Mouse (Mus musculus) CH12.LX (cell line): ENCODE measurements around the gene Tnfsf12. TPM values are rescaled to one million over a fixed set of nuclear protein-coding genes. Genes with fewer than 3 reads are reported as not detected.

ENCODE experiments used
- DNase-seq: peaks from one replicate; pipeline ENCODE4 v3.0.0-alpha.2; 2013; ENCODE audit errors: extremely low read depth
- H3K27ac ChIP-seq: 2 replicates; pipeline ENCODE4 v1.5.1; 2012; ENCODE audit warnings: low read depth, mild to moderate bottlenecking, control low read depth, moderate library complexity; ENCODE audit not compliant: insufficient read depth
- H3K27me3 ChIP-seq: replicated peaks from 2 replicates; pipeline ENCODE3; 2012; ENCODE audit warnings: inconsistent platforms
- H3K36me3 ChIP-seq, 2 experiments: replicated peaks in 1 of 2; 2 replicates each; pipeline versions ENCODE3 to v1.6.1; 2012; ENCODE audit warnings: inconsistent platforms in 1 of 2, low read length in 1 of 2, mild to moderate bottlenecking in 1 of 2, mixed read lengths in 1 of 2, moderate library complexity in 1 of 2; ENCODE audit not compliant: control insufficient read depth in 1 of 2, insufficient read depth in 1 of 2
- H3K4me1 ChIP-seq, 2 experiments: 2 replicates each; pipeline ENCODE4 v1.6.1; 2012; ENCODE audit warnings: inconsistent platforms in 1 of 2, moderate library complexity in 1 of 2; ENCODE audit not compliant: insufficient read depth in 2 of 2, control insufficient read depth in 1 of 2
- H3K4me2 ChIP-seq: 2 replicates; pipeline ENCODE4 v1.6.1; 2012; ENCODE audit warnings: low read depth, mild to moderate bottlenecking, control low read depth; ENCODE audit not compliant: poor library complexity, insufficient read depth, severe bottlenecking
- H3K4me3 ChIP-seq, 3 experiments: fragments of 150-350 bp in 1 of 3; sonication (generic) in 1 of 3; replicated peaks in 1 of 3; 2 replicates each; pipeline versions ENCODE3 to v1.5.1; 2011 to 2012; ENCODE audit warnings: low read depth in 2 of 3, low read length in 2 of 3, mild to moderate bottlenecking in 2 of 3, moderate library complexity in 2 of 3, control low read depth in 1 of 3, improper control_type of control experiment in 1 of 3, inconsistent platforms in 1 of 3, mixed read lengths in 1 of 3; ENCODE audit not compliant: poor library complexity in 1 of 3
- H3K79me2 ChIP-seq: replicated peaks from 2 replicates; pipeline ENCODE4 v1.6.1; 2012; ENCODE audit warnings: mild to moderate bottlenecking, moderate library complexity; ENCODE audit not compliant: control insufficient read depth, poor library complexity, insufficient read depth, severe bottlenecking; ENCODE audit errors: extremely low read depth
- H3K9ac ChIP-seq: 2 replicates; pipeline ENCODE4 v1.6.1; 2012; ENCODE audit warnings: low read depth, mild to moderate bottlenecking, control low read depth, moderate library complexity; ENCODE audit not compliant: insufficient read depth
- H3K9me3 ChIP-seq: replicated peaks from 2 replicates; pipeline ENCODE3; 2012; ENCODE audit warnings: low read length, inconsistent platforms, mixed read lengths
- BHLHE40 ChIP-seq: IDR thresholded peaks from 2 replicates; pipeline ENCODE4 v1.6.1; 2011; ENCODE audit warnings: mild to moderate bottlenecking, low read depth, low read length, improper control_type of control experiment
- CHD1 ChIP-seq: IDR thresholded peaks from 2 replicates; pipeline ENCODE4 v1.6.1; 2012; ENCODE audit warnings: low read depth, low read length, improper control_type of control experiment, inconsistent platforms
- CHD2 ChIP-seq: IDR thresholded peaks from 2 replicates; pipeline ENCODE4 v1.6.1; 2011; ENCODE audit warnings: low read length, improper control_type of control experiment
- CTCF ChIP-seq, 2 experiments: IDR thresholded peaks in 1 of 2; conservative IDR thresholded peaks in 1 of 2; 2 replicates each; pipeline ENCODE4 v1.5.1; 2011 to 2012; ENCODE audit warnings: low read depth in 2 of 2, low read length in 2 of 2, improper control_type of control experiment in 1 of 2, inconsistent platforms in 1 of 2, mild to moderate bottlenecking in 1 of 2, moderate library complexity in 1 of 2
- E2F4 ChIP-seq: IDR thresholded peaks from 2 replicates; pipeline ENCODE4 v1.6.1; 2011; ENCODE audit warnings: low read depth, low read length, improper control_type of control experiment; ENCODE audit not compliant: insufficient replicate concordance
- ELF1 ChIP-seq: IDR thresholded peaks from 2 replicates; pipeline ENCODE4 v1.6.1; 2014; ENCODE audit warnings: low read depth, mild to moderate bottlenecking, inconsistent platforms, low read length, improper control_type of control experiment
- ETS1 ChIP-seq: conservative IDR thresholded peaks from 2 replicates; pipeline ENCODE4 v1.6.1; 2012; ENCODE audit warnings: low read depth, mild to moderate bottlenecking, inconsistent platforms, low read length, improper control_type of control experiment, moderate library complexity
- GABPA ChIP-seq: IDR thresholded peaks from 2 replicates; pipeline ENCODE4 v1.6.1; 2012; ENCODE audit warnings: low read depth, low read length, improper control_type of control experiment, inconsistent platforms; ENCODE audit not compliant: insufficient replicate concordance
- HCFC1 ChIP-seq: IDR thresholded peaks from 2 replicates; pipeline ENCODE4 v1.6.1; 2012; ENCODE audit warnings: low read depth, mild to moderate bottlenecking, inconsistent platforms, low read length, improper control_type of control experiment
- IRF4 ChIP-seq: IDR thresholded peaks from 2 replicates; pipeline ENCODE4 v1.6.1; 2014; ENCODE audit warnings: low read depth, mild to moderate bottlenecking, inconsistent platforms, low read length, improper control_type of control experiment
- JUN ChIP-seq: IDR thresholded peaks from 2 replicates; pipeline ENCODE4 v1.6.1; 2011; ENCODE audit warnings: low read depth, mild to moderate bottlenecking, low read length, improper control_type of control experiment, moderate library complexity; ENCODE audit not compliant: insufficient read depth
- JUND ChIP-seq: conservative IDR thresholded peaks from 2 replicates; pipeline ENCODE4 v1.6.1; 2011; ENCODE audit warnings: low read depth, low read length, improper control_type of control experiment
- KAT2A ChIP-seq: IDR thresholded peaks from 2 replicates; pipeline ENCODE4 v1.6.1; 2012; ENCODE audit warnings: low read length, improper control_type of control experiment, inconsistent platforms; ENCODE audit not compliant: insufficient replicate concordance
- MAFK ChIP-seq: IDR thresholded peaks from 2 replicates; pipeline ENCODE4 v1.6.1; 2011; ENCODE audit warnings: low read length, improper control_type of control experiment; ENCODE audit not compliant: insufficient replicate concordance
- MAX ChIP-seq: IDR thresholded peaks from 2 replicates; pipeline ENCODE4 v1.6.1; 2011; ENCODE audit warnings: low read length, improper control_type of control experiment
- MAZ ChIP-seq: IDR thresholded peaks from 2 replicates; pipeline ENCODE4 v1.6.1; 2012; ENCODE audit warnings: low read depth, mild to moderate bottlenecking, inconsistent platforms, low read length, improper control_type of control experiment, moderate library complexity
- MEF2A ChIP-seq: IDR thresholded peaks from 2 replicates; pipeline ENCODE4 v1.6.1; 2014; ENCODE audit warnings: low read depth, mild to moderate bottlenecking, inconsistent platforms, low read length, improper control_type of control experiment, borderline replicate concordance
- MXI1 ChIP-seq: IDR thresholded peaks from 2 replicates; pipeline ENCODE4 v1.6.1; 2011; ENCODE audit warnings: mild to moderate bottlenecking, low read depth, low read length, improper control_type of control experiment
- MYC ChIP-seq: IDR thresholded peaks from 2 replicates; pipeline ENCODE4 v1.6.1; 2011; ENCODE audit warnings: low read depth, mild to moderate bottlenecking, improper control_type of control experiment, low read length
- NELFE ChIP-seq: IDR thresholded peaks from 2 replicates; pipeline ENCODE4 v1.6.1; 2011; ENCODE audit warnings: low read depth, low read length, improper control_type of control experiment
- NRF1 ChIP-seq: IDR thresholded peaks from 2 replicates; pipeline ENCODE4 v1.6.1; 2014; ENCODE audit warnings: low read depth, mild to moderate bottlenecking, inconsistent platforms, low read length, improper control_type of control experiment, moderate library complexity
- PAX5 ChIP-seq: IDR thresholded peaks from 2 replicates; pipeline ENCODE4 v1.6.1; 2012; ENCODE audit warnings: low read length, inconsistent platforms, mixed read lengths
- POLR2A ChIP-seq: IDR thresholded peaks from 2 replicates; pipeline ENCODE4 v1.6.1; 2011; ENCODE audit warnings: low read depth, mild to moderate bottlenecking, improper control_type of control experiment, low read length
- POLR2AphosphoS2 ChIP-seq: IDR thresholded peaks from 2 replicates; pipeline ENCODE4 v1.6.1; 2011; ENCODE audit warnings: low read depth, low read length, improper control_type of control experiment
- RAD21 ChIP-seq: IDR thresholded peaks from 2 replicates; pipeline ENCODE4 v1.6.1; 2011; ENCODE audit warnings: low read depth, mild to moderate bottlenecking, low read length, improper control_type of control experiment, moderate library complexity
- RCOR1 ChIP-seq: conservative IDR thresholded peaks from 2 replicates; pipeline ENCODE4 v1.6.1; 2012; ENCODE audit warnings: low read depth, mild to moderate bottlenecking, inconsistent platforms, low read length, improper control_type of control experiment
- SIN3A ChIP-seq: IDR thresholded peaks from 2 replicates; pipeline ENCODE4 v1.6.1; 2012; ENCODE audit warnings: low read length, improper control_type of control experiment, inconsistent platforms
- SMC3 ChIP-seq: IDR thresholded peaks from 2 replicates; pipeline ENCODE4 v1.6.1; 2011; ENCODE audit warnings: low read depth, low read length, improper control_type of control experiment
- TBP ChIP-seq: conservative IDR thresholded peaks from 2 replicates; pipeline ENCODE4 v1.6.1; 2011; ENCODE audit warnings: low read depth, low read length, improper control_type of control experiment
- TCF12 ChIP-seq: IDR thresholded peaks from 2 replicates; pipeline ENCODE4 v1.6.1; 2014; ENCODE audit warnings: low read depth, mild to moderate bottlenecking, inconsistent platforms, low read length, improper control_type of control experiment
- UBTF ChIP-seq: IDR thresholded peaks from 2 replicates; pipeline ENCODE4 v1.6.1; 2012; ENCODE audit warnings: low read depth, mild to moderate bottlenecking, inconsistent platforms, low read length, improper control_type of control experiment, moderate library complexity
- USF1 ChIP-seq: IDR thresholded peaks from 2 replicates; pipeline ENCODE4 v1.6.1; 2014; ENCODE audit warnings: low read depth, mild to moderate bottlenecking, inconsistent platforms, low read length, improper control_type of control experiment
- USF2 ChIP-seq: conservative IDR thresholded peaks from 2 replicates; pipeline ENCODE4 v1.6.1; 2011; ENCODE audit warnings: low read depth, low read length, improper control_type of control experiment
- ZC3H11A ChIP-seq: IDR thresholded peaks from 2 replicates; pipeline ENCODE4 v1.6.1; 2012; ENCODE audit warnings: low read depth, mild to moderate bottlenecking, inconsistent platforms, low read length, improper control_type of control experiment
- ZKSCAN1 ChIP-seq: IDR thresholded peaks from 2 replicates; pipeline ENCODE4 v1.6.1; 2012; ENCODE audit warnings: low read depth, inconsistent platforms, low read length, improper control_type of control experiment, borderline replicate concordance
- ZMIZ1 ChIP-seq: IDR thresholded peaks from 2 replicates; pipeline ENCODE4 v1.6.1; 2012; ENCODE audit warnings: low read depth, mild to moderate bottlenecking, inconsistent platforms, low read length, improper control_type of control experiment
- ZNF384 ChIP-seq: IDR thresholded peaks from 2 replicates; pipeline ENCODE4 v1.6.1; 2012; ENCODE audit warnings: low read depth, low read length, improper control_type of control experiment, inconsistent platforms
- dilution Hi-C: fragments of 300-500 bp; cut with MboI; formaldehyde crosslinking; loops from 2 replicates; pipeline ENCODE4 v1.14.3; 2020; ENCODE audit warnings: low sequenced_read_pairs; ENCODE audit not compliant: extremely low pct_unique_long_range_greater_than_20kb, extremely low pct_ligation_motif_present
- in situ Hi-C: fragments of 300-500 bp; cut with MboI; formaldehyde crosslinking; loops from 3 replicates; pipeline ENCODE4 v1.14.3; 2019; ENCODE audit warnings: low sequenced_read_pairs, low pct_ligation_motif_present, low pct_unique_long_range_greater_than_20kb, mixed read lengths
- polyA plus RNA-seq: library from polyadenylated mRNA; unstranded; fragments of >175 nt; gene quantifications from 2 replicates; pipeline ENCODE4 v1.2.1, GENCODE M21; 2012; ENCODE audit warnings: low read depth; ENCODE audit not compliant: insufficient read length
- total RNA-seq, 2 experiments: library from RNA; depleted of rRNA; stranded (reverse); fragments of 300-350 nt in 1 of 2; fragments of >200 nt in 1 of 2; gene quantifications; 2 replicates each; pipeline ENCODE4 v1.2.3; 2012 to 2014

The Tnfsf12 gene
- total and polyA plus RNA-seq, 3 experiments = not detected

DNA sequence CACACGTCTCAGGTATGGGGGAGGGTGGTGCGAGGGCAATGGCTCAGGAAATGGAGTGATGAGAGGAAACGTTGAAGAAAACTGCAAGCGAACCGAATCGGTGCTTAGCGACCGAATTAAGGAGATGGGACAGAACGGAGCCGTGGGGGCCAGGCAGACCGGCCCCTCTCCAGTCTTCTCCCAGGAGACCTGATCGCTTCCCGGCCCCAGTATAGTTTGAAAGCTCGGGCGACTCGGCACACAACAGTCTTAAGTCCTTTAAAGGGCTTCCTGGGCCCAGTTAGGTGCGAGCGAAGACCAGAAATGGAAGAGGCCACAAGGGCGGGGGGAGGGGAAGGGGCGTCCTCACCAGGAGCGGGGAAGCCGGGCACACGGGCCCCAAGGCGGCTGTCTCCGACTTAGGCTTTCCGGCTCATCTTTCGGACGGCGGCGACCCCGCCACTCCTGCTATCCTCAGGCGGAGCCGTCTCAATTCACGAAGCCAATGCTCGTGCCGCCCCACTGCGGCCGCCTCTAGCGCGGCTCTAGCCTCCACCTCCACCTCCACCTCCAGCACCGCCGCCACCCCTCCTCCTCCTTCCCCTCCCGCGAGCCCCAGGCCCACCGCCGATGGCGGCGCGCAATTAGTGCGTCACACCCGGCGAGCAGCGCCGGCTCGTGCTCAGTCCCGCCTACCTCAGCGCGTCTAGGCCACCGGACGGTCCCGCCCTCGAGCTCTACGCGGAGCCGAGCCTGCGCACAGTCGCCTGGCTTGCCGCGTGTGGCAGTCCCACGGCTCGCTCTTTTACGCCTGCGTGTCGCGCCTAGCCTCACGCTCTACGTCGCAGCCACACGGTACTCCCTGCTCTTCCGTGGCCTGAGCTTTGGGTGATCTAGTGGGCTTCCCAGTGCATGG lies 14.1 kb downstream of the Tnfsf12 start, which contains the start of gene Senp3:
Gene Senp3 (minus strand): TSS at position 771 of the 895 bp plus-strand sequence.
- in situ Hi-C loops = loop anchor here (5.0 to 10.0 kb wide), 2 partner anchors 63 to 196 kb away; partner anchors contain the start of gene Tmem95
- DNase-seq = peak; percentile 98
- peaks cover 27 to 35% of the 10 kb centered on the region in 2 experiments for H3K36me3 ChIP-seq
- peak within 1 kb of the TSS; percentile 35; the same call in 1 of the 2 replicates for H3K27ac ChIP-seq
- TF ChIP-seq CTCF (conservative IDR thresholded peaks at IDR 0.05 in 1 of 2, IDR thresholded peaks at IDR 0.05 in 1 of 2; ENCODE audit: low read depth in 2 of 2, low read length in 2 of 2) = no peak
- no peak for TF ChIP-seq ZKSCAN1
- TF ChIP-seq UBTF = peak; percentile 84; the same call in 1 of the 2 replicates
- peak; percentile 71; the same call in 1 of the 2 replicates for TF ChIP-seq E2F4
- TF ChIP-seq GABPA = no peak; the same call in 1 of the 2 replicates
- TF ChIP-seq JUN = no peak
- TF ChIP-seq CHD1 = 0 out of 2 replicates have a peak, but pooled peaks have one; percentile 56
- TF ChIP-seq TCF12 = peak; percentile 88
- TF ChIP-seq MAX = peak; percentile 96
- peak; percentile 65 for TF ChIP-seq IRF4
- peak; percentile 94 for TF ChIP-seq MXI1
- TF ChIP-seq RCOR1 = 0 out of 2 replicates have a peak, but pooled peaks have one; percentile 38
- 0 out of 2 replicates have a peak, but pooled peaks have one; percentile 19 for TF ChIP-seq MAFK
- no peak for TF ChIP-seq ZC3H11A
- peak; percentile 35; the same call in 1 of the 2 replicates for TF ChIP-seq ZNF384
- no peak for TF ChIP-seq JUND
- peak; percentile 79 for TF ChIP-seq MEF2A
- peak; percentile 97 for TF ChIP-seq POLR2A
- TF ChIP-seq HCFC1 = peak; percentile 90
- TF ChIP-seq MAZ = peak; percentile 95
- peak; percentile 92 for TF ChIP-seq MYC
- peak; percentile 88 for TF ChIP-seq BHLHE40
- peak; percentile 50 for TF ChIP-seq USF1
- peak; percentile 94 for TF ChIP-seq SIN3A
- TF ChIP-seq SMC3 = no peak
- peak; percentile 77 for TF ChIP-seq ELF1
- peak; percentile 97 for TF ChIP-seq NELFE
- no peak for TF ChIP-seq USF2
- peak; percentile 95 for TF ChIP-seq POLR2AphosphoS2
- peak; percentile 87 for TF ChIP-seq CHD2
- no peak for TF ChIP-seq RAD21
- peak; percentile 95 for TF ChIP-seq ZMIZ1
- TF ChIP-seq PAX5 = no peak
- peak; percentile 48; the same call in 1 of the 2 replicates for TF ChIP-seq TBP
- peak; percentile 48 for TF ChIP-seq ETS1
- peak; percentile 77; the same call in 1 of the 2 replicates for TF ChIP-seq KAT2A
- peak; percentile 96 for TF ChIP-seq NRF1
- TF ChIP-seq, all 38 proteins: peak for 27
- Histone ChIP-seq H3K9me3 (no peaks in the 10 kb centered on the region), H3K79me2 (peaks cover 35% of the 10 kb centered on the region), H3K27me3 (no peaks in the 10 kb centered on the region), H3K9ac (peak within 1 kb of the TSS; percentile 79), H3K4me2 (peak within 1 kb of the TSS; percentile 100), H3K4me1 (peaks cover 4 to 63% of the 10 kb centered on the region in 2 experiments), H3K4me3 (peak within 1 kb of the TSS; percentile 75 to 96 (median 85))
- dilution Hi-C loops = no loop called here
